Mouse (Mus musculus) forebrain, embryonic 11.5 days (tissue): ENCODE data around the gene Saysd1. TPM values are rescaled to one million over a fixed set of nuclear protein-coding genes. Genes with fewer than 3 reads are reported as not detected.
"Not testable (repeated sequence)": the region's sequence is repeated elsewhere in the genome, so short reads cannot be mapped to it uniquely, and the experiment has no call there.

ENCODE experiments used
- ATAC-seq: fragments of 200-750 bp; cut with Nextera tagmentation; replicated peaks from 2 replicates; pipeline ENCODE4 v1.8.0; 2017; ENCODE audit warnings: moderate TSS enrichment; ENCODE audit not compliant: low FRiP score
- DNase-seq: peaks from one replicate; pipeline ENCODE4 v3.0.0-alpha.2; 2017; ENCODE audit warnings: low spot score
- H3K27ac ChIP-seq: fragments of 300-500 bp; sonication (generic); 2 replicates; pipeline ENCODE4 v1.5.1; 2014; ENCODE audit warnings: low read depth, low read length
- H3K27me3 ChIP-seq: fragments of 300-500 bp; sonication (generic); 2 replicates; pipeline ENCODE4 v1.6.1; 2014; ENCODE audit warnings: mild to moderate bottlenecking, low read length, mixed read lengths; ENCODE audit not compliant: control insufficient read depth, insufficient read depth
- H3K36me3 ChIP-seq: fragments of 300-500 bp; sonication (generic); 2 replicates; pipeline ENCODE4 v1.6.1; 2014; ENCODE audit warnings: mild to moderate bottlenecking, low read length, moderate library complexity, mixed read lengths; ENCODE audit not compliant: control insufficient read depth, insufficient read depth
- H3K4me1 ChIP-seq: fragments of 300-500 bp; sonication (generic); replicated peaks from 2 replicates; pipeline ENCODE4 v1.6.1; 2014; ENCODE audit warnings: low read length, mixed read lengths; ENCODE audit not compliant: control insufficient read depth, insufficient read depth
- H3K4me2 ChIP-seq: fragments of 300-500 bp; sonication (generic); 2 replicates; pipeline ENCODE4 v1.6.1; 2014; ENCODE audit warnings: low read depth, mild to moderate bottlenecking, low read length, moderate library complexity, mixed read lengths; ENCODE audit not compliant: severe bottlenecking
- H3K4me3 ChIP-seq: fragments of 300-500 bp; sonication (generic); 2 replicates; pipeline ENCODE4 v1.5.1; 2014; ENCODE audit warnings: low read depth, low read length
- H3K9ac ChIP-seq: fragments of 300-500 bp; sonication (generic); 2 replicates; pipeline ENCODE4 v1.6.1; 2014; ENCODE audit warnings: low read length
- H3K9me3 ChIP-seq: fragments of 300-500 bp; sonication (generic); 2 replicates; pipeline ENCODE4 v1.6.1; 2016; ENCODE audit warnings: low read length, mixed read lengths; ENCODE audit not compliant: control insufficient read depth
- WGBS: fragments of 180-500 bp; shearing (Covaris S2); extraction: QIAGEN DNeasy Blood & Tissue Kit; methylation state at CpG from one replicate; pipeline ENCODE4 v1.1.7; 2014; 5-methylcytosine and 5-hydroxymethylcytosine counted together
- polyA plus RNA-seq: library from polyadenylated mRNA; unstranded; fragments of >200 nt; fragmentation: Nextera tagmentation; extraction: Ambion mirVana; gene quantifications from 2 replicates; pipeline ENCODE4 v1.2.1, GENCODE M21; 2014

The Saysd1 gene
- polyA plus RNA-seq, 1 experiment from 2014 or later, result 11.6 TPM

- Histone ChIP-seq H3K27ac (no peak overlapping the region), H3K27me3 (no peaks in the 10 kb centered on the region), H3K36me3 (no peaks in the 10 kb centered on the region), H3K4me3 (no peak overlapping the region), H3K9ac (no peak overlapping the region), H3K9me3 (no peaks in the 10 kb centered on the region), H3K4me1 (no peaks in the 10 kb centered on the region), H3K4me2 (no peak overlapping the region)
- no peak for ATAC-seq
- WGBS, result 57% methylated on average over 3 of the region's 3 CpGs
- no peak for DNase-seq
Measured at GRCm38 (mm10) chr14:20032738-20033116, 105.6 kb downstream of the Saysd1 start.

GRCm38 (mm10) chr14:20032016-20032737 lies 106.2 kb downstream of the Saysd1 start:
- Histone ChIP-seq H3K4me2 (no peak overlapping the region), H3K9me3 (no peaks in the 10 kb centered on the region), H3K4me3 (no peak overlapping the region), H3K4me1 (no peaks in the 10 kb centered on the region), H3K36me3 (no peaks in the 10 kb centered on the region), H3K9ac (no peak overlapping the region), H3K27ac (no peak overlapping the region), H3K27me3 (no peaks in the 10 kb centered on the region)
- ATAC-seq (no peak), DNase-seq (no peak)
- 81% methylated on average over 19 of the region's 19 CpGs for WGBS

- 34% methylated on average over 3 of the region's 3 CpGs for WGBS
- Histone ChIP-seq H3K4me2 (no peak overlapping the region), H3K9ac (no peak overlapping the region), H3K4me1 (no peaks in the 10 kb centered on the region), H3K27ac (no peak overlapping the region), H3K9me3 (no peaks in the 10 kb centered on the region), H3K27me3 (no peaks in the 10 kb centered on the region), H3K36me3 (no peaks in the 10 kb centered on the region), H3K4me3 (no peak overlapping the region)
- DNase-seq, result no peak
- ATAC-seq, result no peak
Measured at GRCm38 (mm10) chr14:20029606-20030005, 108.7 kb downstream of the Saysd1 start.

GRCm38 (mm10) chr14:20027475-20027874 lies 110.9 kb downstream of the Saysd1 start:
- H3K4me1 ChIP-seq, H3K36me3 ChIP-seq, H3K4me2 ChIP-seq, DNase-seq, H3K9me3 ChIP-seq, H3K4me3 ChIP-seq, ATAC-seq, H3K27ac ChIP-seq, H3K27me3 ChIP-seq, H3K9ac ChIP-seq: not testable (repeated sequence)
- 94% methylated on average over 7 of the region's 7 CpGs for WGBS

Other genes with a start within 250 kb of the Saysd1 start
- gene Gng2, start 160.9 kb downstream of the Saysd1 start, polyA plus RNA-seq, result 138 and 142 TPM in 2 replicates
- 14.9 and 15.4 TPM in 2 replicates for gene Kcnk5, start 43.3 kb upstream of the Saysd1 start, polyA plus RNA-seq
- gene Kcnk16, start 130.7 kb upstream of the Saysd1 start, polyA plus RNA-seq, result not detected in 2 replicates
- gene Nudt13, start 156.2 kb upstream of the Saysd1 start, polyA plus RNA-seq, result 8.5 and 12.6 TPM in 2 replicates
- 77.9 and 78.5 TPM in 2 replicates for gene Ecd, start 209.6 kb upstream of the Saysd1 start, polyA plus RNA-seq
- 59.5 and 60.8 TPM in 2 replicates for gene Fam149b, start 209.6 kb upstream of the Saysd1 start, polyA plus RNA-seq